Mouse (Mus musculus) stomach, postnatal 0 days (tissue): Measurements from ENCODE around the gene Zfp607a. TPM values are rescaled to one million over a fixed set of nuclear protein-coding genes. Genes with fewer than 3 reads are reported as not detected.
"Not testable (repeated sequence)": the region's sequence is repeated elsewhere in the genome, so short reads cannot be mapped to it uniquely, and the experiment has no call there.

Source experiments
- ATAC-seq: fragments of 200-750 bp; cut with Nextera tagmentation; 2 replicates; pipeline ENCODE4 v1.8.0; 2017; ENCODE audit not compliant: low FRiP score, low TSS enrichment
- DNase-seq: peaks from one replicate; pipeline ENCODE4 v3.0.0-alpha.2; 2016; ENCODE audit warnings: low spot score
- H3K27ac ChIP-seq: fragments of 300-500 bp; sonication (generic); replicated peaks from 2 replicates; pipeline ENCODE4 v1.5.1; 2014; ENCODE audit warnings: mild to moderate bottlenecking, control low read depth
- H3K27me3 ChIP-seq: fragments of 300-500 bp; sonication (generic); 2 replicates; pipeline ENCODE4 v1.6.1; 2014; ENCODE audit warnings: low read length; ENCODE audit not compliant: control insufficient read depth, insufficient read depth
- H3K36me3 ChIP-seq: fragments of 300-500 bp; sonication (generic); 2 replicates; pipeline ENCODE4 v1.6.1; 2014; ENCODE audit warnings: low read length, mixed read lengths; ENCODE audit not compliant: control insufficient read depth, insufficient read depth
- H3K4me1 ChIP-seq: fragments of 300-500 bp; sonication (generic); replicated peaks from 2 replicates; pipeline ENCODE4 v1.6.1; 2014; ENCODE audit warnings: antibody characterized with exemption; ENCODE audit not compliant: control insufficient read depth, insufficient read depth
- H3K4me2 ChIP-seq: fragments of 300-500 bp; sonication (generic); replicated peaks from 2 replicates; pipeline ENCODE4 v1.6.1; 2014; ENCODE audit warnings: low read depth, mild to moderate bottlenecking, control low read depth, moderate library complexity
- H3K4me3 ChIP-seq: fragments of 300-500 bp; sonication (generic); 2 replicates; pipeline ENCODE4 v1.5.1; 2014; ENCODE audit warnings: low read depth, low read length, control low read depth
- H3K9ac ChIP-seq: fragments of 300-500 bp; sonication (generic); 2 replicates; pipeline ENCODE4 v1.6.1; 2014; ENCODE audit warnings: mild to moderate bottlenecking, low read length, control low read depth, mixed read lengths
- H3K9me3 ChIP-seq: fragments of 300-500 bp; sonication (generic); 2 replicates; pipeline ENCODE4 v1.6.1; 2016; ENCODE audit warnings: low read length; ENCODE audit not compliant: control insufficient read depth
- CTCF ChIP-seq: IDR thresholded peaks from 2 replicates; pipeline ENCODE4 v1.5.1; 2016; ENCODE audit warnings: antibody characterized with exemption, low read depth, mild to moderate bottlenecking, moderate library complexity
- EP300 ChIP-seq: optimal IDR thresholded peaks from 2 replicates; pipeline ENCODE3; 2016; ENCODE audit warnings: antibody characterized with exemption
- WGBS: fragments of 180-500 bp; shearing (Covaris S2); extraction: QIAGEN DNeasy Blood & Tissue Kit; methylation state at CpG from one replicate; pipeline ENCODE4 v1.1.7; 2014; 5-methylcytosine and 5-hydroxymethylcytosine counted together
- polyA plus RNA-seq: library from polyadenylated mRNA; unstranded; fragments of >200 nt; fragmentation: Nextera tagmentation; extraction: Ambion mirVana; gene quantifications from 2 replicates; pipeline ENCODE4 v1.2.1, GENCODE M21; 2015

Zfp607a gene
- polyA plus RNA-seq, 1 experiment from 2014 or later: 1.4 TPM

GRCm38 (mm10) chr7:27839596-27839995 is 17.7 kb upstream of the Zfp607a start:
- H3K36me3 ChIP-seq: no peaks in the 10 kb centered on the region
- H3K4me3 ChIP-seq: no peak overlapping the region; the same call in 1 of the 2 replicates
- ATAC-seq: no peak
- H3K9me3 ChIP-seq: no peaks in the 10 kb centered on the region
- no peak overlapping the region for H3K4me2 ChIP-seq
- no peaks in the 10 kb centered on the region for H3K4me1 ChIP-seq
- no peaks in the 10 kb centered on the region for H3K27me3 ChIP-seq
- no peak for DNase-seq
- H3K27ac ChIP-seq: no peak overlapping the region
- WGBS: 91% methylated on average over 7 of the region's 7 CpGs
- H3K9ac ChIP-seq: no peak overlapping the region
- TF ChIP-seq CTCF (no peak), EP300 (no peak)

DNA sequence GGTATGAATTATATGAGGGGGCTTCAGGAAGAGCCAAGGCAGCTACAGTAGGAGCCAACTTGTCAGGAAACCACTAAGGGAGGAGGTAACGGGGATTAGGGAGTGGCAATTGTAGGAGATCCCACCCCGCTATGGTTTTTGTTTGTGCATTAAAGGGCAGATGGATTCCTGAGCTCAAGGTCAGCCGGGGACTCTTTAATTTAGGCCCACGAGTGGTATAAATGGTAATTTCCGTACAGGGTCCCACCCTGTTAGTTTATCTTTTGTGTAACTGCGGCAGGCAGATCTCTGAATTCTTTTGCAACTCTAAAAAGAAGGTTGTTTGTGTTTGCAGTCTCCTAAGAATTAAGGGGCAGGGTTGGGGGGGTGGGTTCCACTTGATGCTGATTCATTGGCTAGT is 17.2 kb upstream of the Zfp607a start:
- H3K9me3 ChIP-seq: no peaks in the 10 kb centered on the region
- DNase-seq (no peak), ATAC-seq (no peak)
- WGBS: 87% methylated on average over 6 of the region's 6 CpGs
- no peak overlapping the region for H3K4me3 ChIP-seq
- TF ChIP-seq CTCF: no peak
- TF ChIP-seq EP300: no peak
- no peaks in the 10 kb centered on the region for H3K4me1 ChIP-seq
- no peak overlapping the region for H3K9ac ChIP-seq
- no peak overlapping the region for H3K4me2 ChIP-seq
- no peak overlapping the region for H3K27ac ChIP-seq
- no peaks in the 10 kb centered on the region for H3K27me3 ChIP-seq
- peaks cover 5% of the 10 kb centered on the region; the same call in 1 of the 2 replicates for H3K36me3 ChIP-seq

DNA sequence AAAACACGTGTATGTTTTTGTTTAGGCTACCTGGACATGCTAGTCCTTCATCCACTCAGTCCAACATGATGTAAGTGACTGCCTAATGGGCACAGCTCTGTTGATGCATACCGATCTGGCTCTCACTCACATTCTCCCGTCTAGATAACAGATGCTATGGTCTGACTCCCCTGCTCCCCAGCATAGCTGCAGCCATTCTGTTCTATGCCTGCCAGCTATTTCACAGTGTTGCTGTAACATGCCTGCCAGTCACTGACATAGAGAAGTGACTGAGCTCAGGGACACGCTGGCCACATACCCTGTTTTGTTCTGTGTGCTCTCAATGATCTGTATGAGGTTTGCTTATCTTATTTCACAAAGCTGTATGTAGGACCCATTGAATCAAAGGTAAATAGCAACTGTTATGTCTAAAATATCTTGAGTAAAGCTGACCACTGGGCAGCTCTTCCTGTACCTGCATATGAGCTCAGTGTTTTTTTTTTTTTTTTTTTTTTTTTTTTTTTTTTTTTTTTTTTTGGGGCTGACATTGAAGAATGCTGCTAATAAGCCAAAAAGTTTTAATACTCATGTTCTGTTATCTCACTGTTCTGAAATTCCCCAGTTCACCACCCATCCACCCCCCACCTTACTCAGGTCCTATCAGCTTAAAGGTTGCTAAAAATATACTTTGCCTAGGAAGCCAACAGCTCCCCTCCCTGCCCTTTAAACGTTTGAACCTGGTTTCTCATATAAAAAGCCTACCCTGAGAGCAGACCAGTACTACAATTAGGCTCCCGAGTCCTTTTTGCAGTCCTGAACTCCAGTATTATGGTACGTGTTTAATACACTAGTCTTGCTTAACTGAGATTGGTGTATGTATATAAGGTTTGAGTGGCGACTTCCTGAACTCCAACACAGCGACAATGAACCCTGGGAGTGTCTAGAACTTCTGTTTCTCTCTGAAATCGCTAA is 2.2 kb downstream of the Zfp607a start:
- WGBS: 13% methylated on average over 10 of the region's 10 CpGs
- TF ChIP-seq EP300: no peak
- TF ChIP-seq CTCF: no peak
- Histone ChIP-seq H3K4me1 (peaks cover 5% of the 10 kb centered on the region; the same call in 1 of the 2 replicates), H3K27ac (peak overlapping the region; percentile 92), H3K9ac (peak overlapping the region; percentile 78), H3K27me3 (no peaks in the 10 kb centered on the region), H3K36me3 (peaks cover 8% of the 10 kb centered on the region; the same call in 1 of the 2 replicates), H3K4me2 (peak overlapping the region; percentile 75), H3K9me3 (no peaks in the 10 kb centered on the region), H3K4me3 (peak overlapping the region; percentile 59)
- ATAC-seq: peak; percentile 34; the same call in 1 of the 2 replicates
- DNase-seq: no peak

DNA sequence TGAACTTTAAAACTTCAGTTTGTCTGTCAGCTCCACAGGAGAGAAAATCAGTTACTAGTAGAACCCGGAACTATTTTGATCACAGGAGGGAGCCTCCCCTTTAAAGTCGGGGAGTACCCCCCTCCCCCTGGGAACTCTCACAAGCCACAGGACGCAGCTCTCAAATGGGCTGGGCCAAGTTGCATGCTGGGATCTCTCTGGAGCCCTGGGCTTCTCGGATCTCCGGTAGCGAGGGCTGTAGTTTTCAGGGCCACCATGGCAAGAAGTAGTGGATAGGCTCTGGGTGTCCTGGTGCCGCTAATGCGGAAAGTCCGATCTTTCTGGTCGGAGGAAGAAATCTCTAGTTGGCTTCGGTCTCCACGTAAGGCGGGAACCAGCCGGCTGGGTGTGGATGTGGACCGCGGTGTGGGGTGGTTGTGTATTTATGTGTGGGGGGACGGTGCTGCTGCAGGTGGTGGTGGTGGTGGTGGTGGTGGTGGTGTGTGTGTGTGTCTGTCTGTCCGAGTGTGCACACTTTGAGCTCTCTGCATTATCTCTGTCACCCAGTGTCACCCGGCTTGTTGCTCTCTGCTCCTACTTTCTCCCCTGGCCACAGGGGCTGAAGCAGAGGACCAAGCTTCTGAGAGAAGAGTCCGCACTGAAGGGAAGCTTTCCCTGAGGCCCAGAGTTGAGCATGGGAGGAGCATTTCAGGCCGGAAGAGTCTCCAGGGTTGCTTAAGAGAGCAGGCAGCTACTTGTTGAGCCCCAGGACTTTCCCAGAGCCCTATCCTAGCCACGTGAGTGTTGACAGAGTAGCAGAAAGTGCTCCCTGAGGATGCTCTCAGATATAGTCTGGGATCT is 3.3 kb downstream of the Zfp607a start:
- WGBS: under 1% methylated on average over 22 of the region's 22 CpGs
- H3K27me3 ChIP-seq: no peaks in the 10 kb centered on the region
- H3K4me3 ChIP-seq: peak overlapping the region; percentile 59
- TF ChIP-seq CTCF (0 out of 2 replicates have a peak, but pooled peaks have one; percentile 14), EP300 (no peak)
- peak; percentile 96 for ATAC-seq
- H3K4me1 ChIP-seq: peaks cover 5% of the 10 kb centered on the region; the same call in 1 of the 2 replicates
- peak overlapping the region; percentile 92 for H3K27ac ChIP-seq
- no peaks in the 10 kb centered on the region for H3K9me3 ChIP-seq
- peak overlapping the region; percentile 75 for H3K4me2 ChIP-seq
- H3K36me3 ChIP-seq: peaks cover 10% of the 10 kb centered on the region; the same call in 1 of the 2 replicates
- H3K9ac ChIP-seq: peak overlapping the region; percentile 78
- DNase-seq: peak; percentile 81

DNA sequence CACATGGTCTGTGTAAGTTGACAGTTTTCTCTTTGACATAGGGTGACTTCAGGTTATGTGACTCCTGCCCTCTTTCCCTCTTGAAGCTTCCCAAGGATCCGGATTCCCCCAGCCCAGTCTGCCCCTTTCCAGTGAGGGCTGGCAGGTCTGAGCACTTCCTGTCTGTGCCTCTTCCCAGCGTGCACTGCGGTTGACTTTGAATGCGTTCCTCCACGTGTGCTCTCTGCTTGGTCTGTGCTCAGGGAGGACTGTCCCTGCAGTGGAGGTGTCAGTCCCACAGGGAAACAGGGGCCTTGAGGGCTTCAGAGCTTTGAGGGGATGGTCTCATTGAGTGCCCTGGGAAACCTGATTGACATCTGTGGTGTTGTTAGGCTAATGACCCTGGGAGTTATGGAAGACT is 5.3 kb downstream of the Zfp607a start:
- H3K4me3 ChIP-seq, H3K9ac ChIP-seq, H3K4me1 ChIP-seq, DNase-seq, H3K9me3 ChIP-seq, H3K27ac ChIP-seq, H3K4me2 ChIP-seq, H3K27me3 ChIP-seq, ATAC-seq: not testable (repeated sequence)
- WGBS: 82% methylated on average over 5 of the region's 5 CpGs
- peaks cover 15% of the 10 kb centered on the region; the same call in 1 of the 2 replicates for H3K36me3 ChIP-seq
